Mouse (Mus musculus) layer of hippocampus, adult 18-20 months (tissue): ENCODE data around the gene Spata20. TPM values are rescaled to one million over a fixed set of nuclear protein-coding genes. Genes with fewer than 3 reads are reported as not detected.

Experiments
- DNase-seq, 2 experiments: peaks; one replicate each; pipeline ENCODE4 v3.0.0; 2022; ENCODE audit warnings: low spot score in 2 of 2
- total RNA-seq, 2 experiments: library from RNA; stranded (reverse); gene quantifications; 2 replicates each; pipeline ENCODE4 v1.2.3; 2021

Gene Spata20
- total RNA-seq, 2 experiments from 2014 or later: 0.79 TPM; not detected in 1

DNA sequence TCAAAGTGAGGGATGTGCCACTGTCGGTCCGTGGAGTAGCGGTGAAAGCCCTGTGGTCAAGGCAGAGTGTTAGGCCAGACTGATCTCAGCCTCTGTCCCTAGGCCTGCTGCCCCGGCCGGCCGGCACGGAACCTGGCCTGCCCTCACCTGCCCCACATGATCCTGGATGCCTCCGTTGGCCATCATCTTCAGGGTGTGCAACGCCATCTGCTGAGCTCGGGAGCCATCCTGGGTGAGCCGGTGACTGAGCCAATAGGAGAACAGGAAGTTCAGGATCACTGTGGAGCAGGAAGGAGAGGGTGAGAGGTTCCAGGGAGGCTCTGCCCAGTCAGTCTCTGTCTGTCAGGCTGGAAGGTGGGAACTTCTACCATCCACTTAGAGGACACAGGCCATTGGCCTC lies 2.5 kb downstream of the Spata20 start:
- no peak for DNase-seq

- no peak for DNase-seq
Measured at GRCm38 (mm10) chr11:94482738-94483137, 3.2 kb downstream of the Spata20 start.

GRCm38 (mm10) chr11:94481963-94482362 lies 4.0 kb downstream of the Spata20 start:
- no peak for DNase-seq

- DNase-seq: no peak
Measured at GRCm38 (mm10) chr11:94480382-94480781, 5.6 kb downstream of the Spata20 start.

DNA sequence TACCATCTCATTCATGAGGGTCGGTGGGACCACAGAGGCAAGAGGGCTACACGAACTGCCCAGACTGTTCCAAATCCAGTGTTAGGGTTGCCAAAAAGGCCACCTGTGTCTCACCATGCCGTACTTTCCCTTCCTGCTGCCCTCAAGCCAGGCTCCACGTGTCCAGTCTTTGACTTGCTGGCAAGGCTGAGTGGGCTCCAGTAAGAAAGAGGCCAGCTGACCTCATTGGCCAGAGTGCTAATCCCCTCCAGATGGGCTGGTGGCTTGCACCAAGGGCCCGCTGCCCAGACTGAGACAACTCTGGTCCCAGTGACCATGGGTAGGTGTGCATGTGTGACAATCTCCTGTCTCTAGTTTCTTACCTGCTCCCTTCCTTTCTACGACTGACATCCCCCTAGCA lies 8.3 kb downstream of the Spata20 start:
- DNase-seq: no peak

- no peak for DNase-seq
Measured at GRCm38 (mm10) chr11:94475722-94476121, 10.3 kb downstream of the Spata20 start.

- no peak for DNase-seq
Measured at GRCm38 (mm10) chr11:94474544-94474910, 11.5 kb downstream of the Spata20 start.

- peak; percentile 83 to 85 for DNase-seq
Measured at GRCm38 (mm10) chr11:94473707-94474543, 12.1 kb downstream of the Spata20 start, which contains the start of gene Cacna1g. Gene Cacna1g (minus strand): TSS chr11:94474198.

DNA sequence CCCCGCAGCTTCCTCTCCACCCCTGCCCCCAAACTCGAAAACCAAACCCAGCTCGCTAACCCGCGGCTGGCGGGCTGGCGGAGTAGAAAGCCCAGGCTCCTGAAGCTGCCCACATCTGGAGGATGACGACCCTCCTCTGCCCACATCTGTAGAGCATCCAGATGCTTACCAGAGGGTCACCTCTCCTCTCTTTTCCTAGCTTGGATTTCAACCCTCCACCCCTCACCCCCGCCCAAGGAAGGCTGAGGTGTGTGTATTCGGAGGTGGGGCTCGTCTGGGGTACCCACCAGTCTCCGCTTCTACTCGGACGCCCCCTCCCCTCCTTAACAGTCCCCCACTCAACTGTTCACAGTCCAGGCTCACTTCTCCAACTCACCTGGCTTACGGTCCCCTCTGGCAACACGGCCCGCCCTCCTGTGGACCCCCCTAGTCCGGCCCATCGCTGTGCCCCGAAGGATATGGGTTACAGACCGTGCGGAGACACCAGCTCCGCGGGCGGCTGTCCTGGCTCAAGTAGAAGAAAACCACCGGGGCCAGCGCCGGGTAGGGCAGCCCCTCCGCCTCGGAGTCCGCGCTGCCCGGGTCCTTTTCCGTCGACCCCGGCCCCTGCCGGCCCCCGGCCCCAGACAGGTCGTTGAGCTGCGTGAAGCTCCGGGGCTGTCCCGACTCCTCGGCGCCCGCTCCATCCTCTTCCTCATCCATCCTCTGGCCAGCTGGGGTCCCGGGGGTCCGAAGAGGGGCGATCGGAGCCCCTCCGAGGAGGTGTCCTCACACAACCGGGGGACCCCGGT lies 12.9 kb downstream of the Spata20 start:
- no peak for DNase-seq

DNA sequence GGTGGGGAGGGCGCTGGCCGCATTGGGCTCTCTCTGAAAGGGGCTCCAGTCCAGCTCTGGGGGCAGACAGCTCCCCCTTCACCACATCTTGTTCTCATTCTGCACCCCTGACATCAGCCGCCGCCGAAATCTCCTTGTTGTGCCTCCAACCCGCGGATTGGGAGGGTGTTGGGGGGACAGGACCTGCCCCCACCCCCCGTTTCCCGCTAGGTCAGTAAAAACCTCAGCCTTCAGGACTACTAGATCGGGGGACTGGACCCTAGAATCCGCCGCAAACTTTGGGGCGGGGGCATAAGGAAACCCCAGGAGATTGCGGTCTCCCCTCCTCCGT lies 13.4 kb downstream of the Spata20 start:
- DNase-seq: no peak

DNA sequence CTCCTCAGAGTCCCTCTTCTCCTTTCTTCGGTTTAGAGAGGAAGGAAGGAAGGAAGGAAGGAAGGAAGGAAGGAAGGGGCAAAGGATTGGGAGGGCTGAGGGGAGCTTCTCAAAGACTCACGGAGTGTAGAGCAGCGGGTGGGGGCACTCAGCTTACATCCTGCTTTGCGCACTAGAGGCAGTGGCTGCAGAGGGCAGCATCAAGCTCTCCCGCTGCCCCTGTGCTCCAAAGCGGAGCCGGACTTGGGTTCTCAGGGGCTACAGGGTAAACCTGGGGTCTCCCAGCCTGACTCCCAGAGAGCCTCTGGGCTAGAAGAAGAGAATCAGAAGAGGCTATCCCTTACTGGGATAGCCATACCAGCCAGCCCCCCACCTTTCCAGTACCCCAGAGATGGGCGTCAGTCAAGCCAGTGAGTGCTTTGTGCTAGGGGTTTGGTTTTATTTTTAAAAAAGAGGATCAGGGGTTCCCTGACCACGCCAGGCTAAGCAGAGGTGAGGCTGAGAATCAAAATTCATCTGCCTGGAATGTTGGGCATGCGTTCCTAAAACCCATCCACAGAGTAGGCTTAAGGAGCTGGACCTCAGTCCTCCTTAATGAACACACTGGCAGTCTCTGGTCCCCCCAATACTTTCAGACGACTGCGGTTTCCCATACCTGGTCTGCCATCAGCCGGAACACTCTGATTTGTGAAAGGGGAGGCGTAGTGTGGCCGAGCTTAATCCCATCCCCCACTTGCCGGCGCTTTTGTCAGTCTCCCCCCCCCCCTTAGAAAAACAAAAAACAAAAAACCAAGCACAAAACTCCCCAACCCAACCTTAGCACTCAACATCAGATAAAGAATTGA lies 14.0 kb downstream of the Spata20 start:
- DNase-seq: no peak

DNA sequence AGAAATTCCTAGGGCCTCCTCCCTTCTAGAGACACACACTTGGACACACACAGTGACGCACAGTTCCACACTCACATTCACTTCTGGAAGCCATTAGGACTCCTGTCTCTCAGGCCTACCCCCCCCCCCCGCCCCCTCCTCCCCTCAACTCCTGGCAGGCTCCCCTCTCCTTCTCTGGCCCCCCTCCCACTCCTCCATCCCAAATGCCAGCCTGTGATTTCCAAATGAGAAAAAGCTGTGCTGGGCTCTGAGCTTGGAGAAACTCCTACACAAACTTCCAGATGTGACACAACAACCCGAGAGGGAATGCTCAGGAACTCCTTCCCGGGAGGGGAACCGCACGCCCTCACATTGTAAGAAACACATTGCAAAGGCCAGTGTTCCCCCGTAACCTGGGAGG lies 15.6 kb downstream of the Spata20 start:
- DNase-seq: no peak

DNA sequence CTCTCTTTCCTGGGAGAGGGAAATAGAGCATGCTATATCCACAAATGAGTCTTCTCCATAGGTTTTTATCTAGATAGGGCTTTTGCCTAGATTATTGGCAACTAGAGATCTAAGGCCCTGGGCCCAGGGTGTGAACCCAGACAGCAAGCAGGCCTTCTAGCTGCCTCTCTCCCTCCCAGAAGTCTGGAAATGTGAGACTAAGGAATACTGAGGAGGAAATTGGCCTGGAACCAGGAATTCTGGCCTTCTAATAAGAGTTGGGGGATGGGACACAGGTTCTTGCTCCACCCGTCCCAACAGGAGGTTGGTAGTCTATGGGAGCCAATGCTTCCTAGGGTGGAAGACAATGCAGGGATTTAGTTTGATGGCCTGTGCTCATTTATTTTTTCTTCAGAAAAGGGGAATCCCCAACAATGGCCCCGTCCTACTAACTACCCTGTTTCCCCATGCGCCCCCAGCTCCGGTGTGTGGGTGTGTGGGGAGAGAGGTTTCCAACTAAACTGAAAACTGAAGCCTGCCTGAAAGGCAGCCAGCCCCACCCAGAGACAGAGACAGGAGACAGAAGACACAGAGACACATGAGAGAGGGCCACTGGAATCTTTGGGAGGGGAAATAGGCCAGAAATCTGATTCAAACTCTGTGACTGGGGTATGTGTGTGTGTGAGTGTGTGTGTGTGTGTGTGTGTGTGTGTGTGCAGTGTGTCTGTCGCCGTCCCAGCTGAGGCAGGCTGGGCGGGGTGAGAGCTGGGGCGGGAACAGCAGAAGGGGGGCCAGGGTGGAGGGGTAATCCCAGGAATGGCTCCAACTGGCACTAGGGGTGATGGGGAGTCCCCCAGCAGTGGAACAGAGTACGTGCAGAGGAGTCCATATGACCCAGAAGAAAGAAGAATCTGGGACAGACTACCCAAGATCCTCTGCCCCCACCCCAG lies 16.6 kb downstream of the Spata20 start:
- no peak for DNase-seq

DNA sequence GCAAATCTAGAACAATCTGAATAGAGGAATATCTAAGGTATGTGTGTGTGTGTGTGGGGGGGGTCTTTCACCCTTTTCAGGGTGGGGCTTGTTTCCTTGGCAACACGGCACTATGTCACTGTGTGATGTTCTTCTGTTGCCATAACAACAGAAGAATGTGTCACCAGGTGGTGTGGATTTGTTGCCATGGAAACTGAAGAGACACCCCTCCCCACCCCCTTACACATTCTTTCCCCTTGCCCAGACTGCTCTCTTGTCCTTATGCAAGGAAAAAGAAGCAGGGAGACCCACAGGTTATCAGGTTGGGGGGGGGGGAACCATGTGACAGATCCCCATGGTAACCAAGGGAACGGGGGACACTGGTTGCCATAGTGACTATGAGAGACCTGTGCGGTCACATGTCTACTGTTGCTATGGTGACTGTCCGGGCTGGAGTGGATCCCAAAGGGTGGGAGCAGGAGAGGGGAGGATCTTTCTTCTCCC lies 17.4 kb downstream of the Spata20 start:
- peak; percentile 76 to 81 for DNase-seq

GRCm38 (mm10) chr11:94466333-94466855 lies 19.6 kb downstream of the Spata20 start:
- no peak for DNase-seq

DNA sequence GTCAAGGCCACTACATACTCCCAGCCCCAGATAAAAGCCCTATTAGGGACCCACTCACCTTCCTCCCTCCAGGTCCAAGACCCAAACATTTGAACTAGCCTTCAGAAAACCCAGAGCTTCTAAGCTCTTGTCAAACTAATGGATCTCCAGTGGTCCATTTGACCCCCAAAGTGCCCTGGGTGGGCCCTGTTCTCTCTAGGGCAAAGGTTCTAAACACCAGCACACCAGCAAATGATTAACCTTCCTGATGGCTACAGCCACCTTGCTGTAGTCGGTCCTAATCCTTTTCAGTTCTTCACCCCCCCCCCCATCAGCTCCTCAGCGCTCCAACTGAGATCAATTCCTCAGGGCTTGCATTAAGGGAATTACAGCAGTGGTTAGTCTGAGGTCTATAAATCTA lies 21.8 kb downstream of the Spata20 start:
- no peak for DNase-seq

- DNase-seq: no peak
Measured at GRCm38 (mm10) chr11:94461856-94462255, 24.1 kb downstream of the Spata20 start.

DNA sequence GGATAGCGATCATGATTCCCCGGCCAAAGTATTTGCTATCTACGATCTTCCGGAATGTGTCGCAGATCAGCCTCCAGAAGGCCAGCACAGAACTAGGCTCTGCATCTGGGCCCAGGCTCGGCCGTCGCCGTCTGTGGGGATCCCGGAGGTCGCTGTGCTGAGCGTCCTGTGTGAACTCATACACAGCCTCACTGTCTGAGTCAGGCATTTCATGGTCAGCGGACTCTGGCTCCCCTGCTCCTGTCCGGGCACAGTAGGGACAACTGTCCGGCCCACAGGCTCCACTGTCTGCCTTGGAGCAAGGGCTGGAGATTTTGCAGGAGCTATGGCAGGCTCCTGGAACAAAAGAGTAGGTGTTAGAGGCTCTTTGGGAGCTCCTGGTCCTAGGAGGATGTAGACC lies 29.0 kb downstream of the Spata20 start:
- DNase-seq: no peak

DNA sequence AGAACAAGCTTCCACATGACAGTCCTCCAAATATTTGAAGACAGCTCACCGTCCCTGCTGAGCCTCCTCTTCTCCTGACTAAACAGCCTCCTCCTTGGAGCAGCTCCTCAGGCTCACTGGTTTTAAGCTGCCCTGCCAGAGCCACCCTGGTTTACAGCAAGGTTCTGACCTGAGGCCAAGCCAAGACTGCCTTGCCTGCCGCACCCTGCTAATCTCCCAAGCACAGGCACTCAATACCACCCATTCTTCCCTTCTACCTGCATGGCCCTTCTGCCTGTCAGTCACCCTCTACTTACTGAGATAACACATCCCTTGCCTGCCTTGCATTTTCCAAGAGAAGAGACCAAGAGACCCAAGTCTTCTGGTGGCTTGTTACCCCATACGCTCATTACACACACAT lies 29.6 kb downstream of the Spata20 start:
- DNase-seq: no peak

- DNase-seq: no peak
Measured at GRCm38 (mm10) chr11:94455161-94455820, 30.7 kb downstream of the Spata20 start.
